Mouse (Mus musculus): ENCODE results near the gene Amh. TPM values are rescaled to one million over a fixed set of nuclear protein-coding genes. Genes with fewer than 3 reads are reported as not detected.

The Amh gene
- polyA plus RNA-seq, 1 experiment from 2014 or later, result not detected

- no peak overlapping the region for H3K9ac ChIP-seq (ENCODE audit: low read depth, low read length)
- no peaks in the 10 kb centered on the region for H3K4me1 ChIP-seq (ENCODE audit: control insufficient read depth, insufficient read depth, low read depth, low read length)
- H3K27ac ChIP-seq (ENCODE audit: low read depth, low read length), result no peak overlapping the region
- H3K4me3 ChIP-seq (ENCODE audit: low read length), result no peak overlapping the region
- no peak for ATAC-seq
- no peaks in the 10 kb centered on the region for H3K36me3 ChIP-seq (ENCODE audit: control insufficient read depth, insufficient read depth, low read length)
- H3K27me3 ChIP-seq (replicated peaks; ENCODE audit: control insufficient read depth, insufficient read depth, low read length), result no peaks in the 10 kb centered on the region
- WGBS, result 50% methylated on average over 2 of the region's 2 CpGs
- H3K9me3 ChIP-seq (ENCODE audit: control insufficient read depth, low read length), result no peaks in the 10 kb centered on the region
- H3K4me2 ChIP-seq (ENCODE audit: low read length), result no peak overlapping the region
These were observed 16.9 kb downstream of the Amh start for GRCm38 (mm10) chr10:80821991-80822390.

GRCm38 (mm10) chr10:80822528-80822927 is 17.5 kb downstream of the Amh start:
- no peak for ATAC-seq
- no peak overlapping the region for H3K4me2 ChIP-seq (ENCODE audit: low read length)
- no peaks in the 10 kb centered on the region for H3K27me3 ChIP-seq (replicated peaks; ENCODE audit: control insufficient read depth, insufficient read depth, low read length)
- no peaks in the 10 kb centered on the region for H3K36me3 ChIP-seq (ENCODE audit: control insufficient read depth, insufficient read depth, low read length)
- peaks cover under 1% of the 10 kb centered on the region for H3K4me1 ChIP-seq (ENCODE audit: control insufficient read depth, insufficient read depth, low read depth, low read length)
- H3K27ac ChIP-seq (ENCODE audit: low read depth, low read length), result no peak overlapping the region
- H3K4me3 ChIP-seq (ENCODE audit: low read length), result no peak overlapping the region
- no peak overlapping the region for H3K9ac ChIP-seq (ENCODE audit: low read depth, low read length)
- H3K9me3 ChIP-seq (ENCODE audit: control insufficient read depth, low read length), result no peaks in the 10 kb centered on the region
- WGBS, result 90% methylated on average over 5 of the region's 5 CpGs

GRCm38 (mm10) chr10:80823316-80823715 is 18.3 kb downstream of the Amh start:
- no peak overlapping the region for H3K27ac ChIP-seq (ENCODE audit: low read depth, low read length)
- no peak overlapping the region for H3K4me2 ChIP-seq (ENCODE audit: low read length)
- H3K27me3 ChIP-seq (replicated peaks; ENCODE audit: control insufficient read depth, insufficient read depth, low read length), result no peaks in the 10 kb centered on the region
- no peak overlapping the region for H3K9ac ChIP-seq (ENCODE audit: low read depth, low read length)
- H3K36me3 ChIP-seq (ENCODE audit: control insufficient read depth, insufficient read depth, low read length), result no peaks in the 10 kb centered on the region
- ATAC-seq, result no peak
- peaks cover 9% of the 10 kb centered on the region for H3K4me1 ChIP-seq (ENCODE audit: control insufficient read depth, insufficient read depth, low read depth, low read length)
- 77% methylated on average over 1 of the region's 1 CpGs for WGBS
- no peaks in the 10 kb centered on the region for H3K9me3 ChIP-seq (ENCODE audit: control insufficient read depth, low read length)
- H3K4me3 ChIP-seq (ENCODE audit: low read length), result no peak overlapping the region

DNA sequence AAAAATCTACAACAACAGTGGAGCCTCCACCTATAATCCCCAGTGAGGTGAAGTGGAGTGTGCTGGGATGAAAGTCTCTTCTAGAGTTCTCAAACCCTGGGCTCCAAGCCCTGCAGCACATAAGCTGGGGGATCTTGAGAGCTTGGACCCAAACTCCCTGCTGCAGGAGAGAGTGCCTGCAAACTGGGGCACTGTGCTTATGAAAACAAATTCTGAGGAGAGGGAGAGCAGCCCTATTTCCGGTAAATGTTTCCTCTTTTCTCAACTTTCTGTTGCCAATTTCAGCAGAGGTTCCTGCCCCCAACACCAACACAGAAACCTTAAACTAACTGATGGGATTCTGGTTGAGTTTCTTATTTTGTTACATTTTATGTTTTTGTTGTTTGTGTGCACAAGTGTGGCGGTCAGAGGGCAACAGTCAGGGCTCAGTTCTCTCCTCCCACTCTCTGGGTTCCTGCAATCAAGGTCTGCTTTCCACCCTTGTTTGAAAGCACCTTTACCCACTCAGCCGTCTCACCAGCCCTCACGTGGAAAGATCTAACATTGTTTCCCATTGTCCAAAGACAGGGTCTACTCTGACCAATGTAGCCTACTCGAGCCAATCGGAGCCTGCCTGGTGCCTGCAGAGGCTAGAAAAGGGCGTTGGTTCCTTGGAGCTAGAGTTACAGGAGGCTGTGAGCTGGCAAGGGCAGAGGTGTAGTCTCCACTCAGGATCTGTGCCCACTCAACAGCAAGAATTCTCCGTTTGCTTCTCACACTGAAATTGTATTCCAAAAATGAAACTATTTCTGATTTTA is 19.0 kb downstream of the Amh start:
- Histone ChIP-seq H3K9me3 (ENCODE audit: control insufficient read depth, low read length) (no peaks in the 10 kb centered on the region), H3K36me3 (ENCODE audit: control insufficient read depth, insufficient read depth, low read length) (peaks cover under 1% of the 10 kb centered on the region; the same call in 1 of the 2 replicates), H3K27ac (ENCODE audit: low read depth, low read length) (no peak overlapping the region), H3K4me3 (ENCODE audit: low read length) (no peak overlapping the region), H3K4me1 (ENCODE audit: control insufficient read depth, insufficient read depth, low read depth, low read length) (peaks cover 12% of the 10 kb centered on the region), H3K9ac (ENCODE audit: low read depth, low read length) (no peak overlapping the region), H3K4me2 (ENCODE audit: low read length) (no peak overlapping the region), H3K27me3 (replicated peaks; ENCODE audit: control insufficient read depth, insufficient read depth, low read length) (no peaks in the 10 kb centered on the region)
- ATAC-seq, result no peak
- WGBS, result 67% methylated on average over 8 of the region's 8 CpGs

- WGBS, result 87% methylated on average over 2 of the region's 2 CpGs
- Histone ChIP-seq H3K36me3 (ENCODE audit: control insufficient read depth, insufficient read depth, low read length) (peaks cover 8% of the 10 kb centered on the region), H3K27ac (ENCODE audit: low read depth, low read length) (no peak overlapping the region), H3K4me2 (ENCODE audit: low read length) (no peak overlapping the region), H3K4me1 (ENCODE audit: control insufficient read depth, insufficient read depth, low read depth, low read length) (peaks cover 12% of the 10 kb centered on the region), H3K27me3 (replicated peaks; ENCODE audit: control insufficient read depth, insufficient read depth, low read length) (no peaks in the 10 kb centered on the region), H3K9ac (ENCODE audit: low read depth, low read length) (no peak overlapping the region), H3K9me3 (ENCODE audit: control insufficient read depth, low read length) (no peaks in the 10 kb centered on the region), H3K4me3 (ENCODE audit: low read length) (no peak overlapping the region)
- ATAC-seq, result no peak
These were observed 19.8 kb downstream of the Amh start for GRCm38 (mm10) chr10:80824827-80825226.

- no peaks in the 10 kb centered on the region for H3K27me3 ChIP-seq (replicated peaks; ENCODE audit: control insufficient read depth, insufficient read depth, low read length)
- H3K36me3 ChIP-seq (ENCODE audit: control insufficient read depth, insufficient read depth, low read length), result peaks cover 11% of the 10 kb centered on the region
- ATAC-seq, result peak; percentile 98
- WGBS, result 0% methylated on average over 63 of the region's 82 CpGs
- H3K4me1 ChIP-seq (ENCODE audit: control insufficient read depth, insufficient read depth, low read depth, low read length), result peaks cover 12% of the 10 kb centered on the region
- peak within 1 kb of the TSS; percentile 92 for H3K9ac ChIP-seq (ENCODE audit: low read depth, low read length)
- H3K4me2 ChIP-seq (ENCODE audit: low read length), result peak within 1 kb of the TSS; percentile 98
- H3K27ac ChIP-seq (ENCODE audit: low read depth, low read length), result peak within 1 kb of the TSS; percentile 92
- H3K9me3 ChIP-seq (ENCODE audit: control insufficient read depth, low read length), result no peaks in the 10 kb centered on the region
- H3K4me3 ChIP-seq (ENCODE audit: low read length), result peak within 1 kb of the TSS; percentile 77
These were observed 21.4 kb downstream of the Amh start, which contains the start of gene Oaz1 for GRCm38 (mm10) chr10:80826151-80827062. TSS of gene Oaz1 (plus strand) at chr10:80826656.

DNA sequence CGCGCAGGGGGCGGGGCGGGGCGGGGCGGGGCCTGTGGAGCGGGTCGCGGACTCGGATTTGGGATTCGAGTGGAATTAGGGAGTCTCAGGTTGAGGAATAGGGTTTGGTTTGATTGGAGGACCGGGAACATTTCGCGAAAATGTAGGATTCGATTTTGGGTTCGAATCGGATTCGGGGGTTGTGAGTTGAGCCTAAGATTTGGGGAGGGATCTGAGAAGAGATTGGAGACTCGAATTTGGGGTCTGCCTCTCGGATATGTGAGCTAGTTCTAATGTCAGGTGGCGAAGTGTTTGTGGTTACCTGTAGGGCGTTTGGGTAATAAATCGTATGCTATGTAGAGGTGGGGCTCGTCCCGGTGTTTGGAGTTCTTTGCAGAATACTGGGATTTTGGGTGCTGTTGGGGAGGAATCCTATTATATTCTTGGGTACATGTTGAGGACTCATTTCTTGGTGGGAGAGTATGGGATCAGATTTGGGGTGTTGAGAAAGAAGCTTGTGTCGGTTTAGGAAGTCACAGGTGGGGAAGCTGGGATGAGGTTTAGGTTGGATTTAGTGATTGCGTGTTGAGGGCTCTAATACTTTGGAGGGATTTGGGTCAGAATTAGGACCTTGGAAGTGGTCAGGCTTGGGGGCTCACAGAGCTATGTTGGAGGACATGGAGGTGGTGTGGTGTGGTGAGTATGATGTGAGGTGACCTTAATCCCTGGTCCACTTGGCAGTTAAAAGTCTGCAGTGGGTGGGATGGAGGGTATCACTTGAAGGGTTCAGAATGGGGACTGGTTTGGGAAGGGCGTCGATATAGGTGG is 22.2 kb downstream of the Amh start:
- no peak for ATAC-seq
- peaks cover 11% of the 10 kb centered on the region for H3K36me3 ChIP-seq (ENCODE audit: control insufficient read depth, insufficient read depth, low read length)

GRCm38 (mm10) chr10:80827870-80828420 is 22.9 kb downstream of the Amh start:
- no peaks in the 10 kb centered on the region for H3K9me3 ChIP-seq (ENCODE audit: control insufficient read depth, low read length)
- H3K36me3 ChIP-seq (ENCODE audit: control insufficient read depth, insufficient read depth, low read length), result peaks cover 11% of the 10 kb centered on the region
- no peak overlapping the region for H3K27ac ChIP-seq (ENCODE audit: low read depth, low read length)
- H3K4me1 ChIP-seq (ENCODE audit: control insufficient read depth, insufficient read depth, low read depth, low read length), result peaks cover 12% of the 10 kb centered on the region
- peak overlapping the region; percentile 98 for H3K4me2 ChIP-seq (ENCODE audit: low read length)
- H3K9ac ChIP-seq (ENCODE audit: low read depth, low read length), result peak overlapping the region; percentile 92
- H3K4me3 ChIP-seq (ENCODE audit: low read length), result peak overlapping the region; percentile 77
- no peaks in the 10 kb centered on the region for H3K27me3 ChIP-seq (replicated peaks; ENCODE audit: control insufficient read depth, insufficient read depth, low read length)
- WGBS, result 76% methylated on average over 10 of the region's 10 CpGs
- ATAC-seq, result no peak

More for the DNA sequence above, 22.2 kb downstream of the Amh start:
- Histone ChIP-seq H3K9ac (ENCODE audit: low read depth, low read length) (peak overlapping the region; percentile 92), H3K4me3 (ENCODE audit: low read length) (peak overlapping the region; percentile 77), H3K27me3 (replicated peaks; ENCODE audit: control insufficient read depth, insufficient read depth, low read length) (no peaks in the 10 kb centered on the region), H3K27ac (ENCODE audit: low read depth, low read length) (peak overlapping the region; percentile 92), H3K9me3 (ENCODE audit: control insufficient read depth, low read length) (no peaks in the 10 kb centered on the region), H3K4me1 (ENCODE audit: control insufficient read depth, insufficient read depth, low read depth, low read length) (peaks cover 12% of the 10 kb centered on the region), H3K4me2 (ENCODE audit: low read length) (peak overlapping the region; percentile 98)
- 7% methylated on average over 28 of the region's 29 CpGs for WGBS
